Mouse (Mus musculus) induced T-regulatory cell, adult 2 months (primary cell): ENCODE results near the gene D630039A03Rik.

Source experiments
- DNase-seq: peaks from one replicate; pipeline ENCODE4 v3.0.0-alpha.2; 2012; ENCODE audit warnings: low read depth

The D630039A03Rik gene

GRCm38 (mm10) chr4:57927464-57928205 lies 11.5 kb upstream of the D630039A03Rik start:
- DNase-seq, result peak; percentile 66

- DNase-seq, result no peak
These were observed 8.5 kb upstream of the D630039A03Rik start for GRCm38 (mm10) chr4:57924556-57925071.

GRCm38 (mm10) chr4:57922171-57922570 lies 6.1 kb upstream of the D630039A03Rik start:
- no peak for DNase-seq

GRCm38 (mm10) chr4:57920522-57920921 lies 4.4 kb upstream of the D630039A03Rik start:
- DNase-seq, result no peak

DNA sequence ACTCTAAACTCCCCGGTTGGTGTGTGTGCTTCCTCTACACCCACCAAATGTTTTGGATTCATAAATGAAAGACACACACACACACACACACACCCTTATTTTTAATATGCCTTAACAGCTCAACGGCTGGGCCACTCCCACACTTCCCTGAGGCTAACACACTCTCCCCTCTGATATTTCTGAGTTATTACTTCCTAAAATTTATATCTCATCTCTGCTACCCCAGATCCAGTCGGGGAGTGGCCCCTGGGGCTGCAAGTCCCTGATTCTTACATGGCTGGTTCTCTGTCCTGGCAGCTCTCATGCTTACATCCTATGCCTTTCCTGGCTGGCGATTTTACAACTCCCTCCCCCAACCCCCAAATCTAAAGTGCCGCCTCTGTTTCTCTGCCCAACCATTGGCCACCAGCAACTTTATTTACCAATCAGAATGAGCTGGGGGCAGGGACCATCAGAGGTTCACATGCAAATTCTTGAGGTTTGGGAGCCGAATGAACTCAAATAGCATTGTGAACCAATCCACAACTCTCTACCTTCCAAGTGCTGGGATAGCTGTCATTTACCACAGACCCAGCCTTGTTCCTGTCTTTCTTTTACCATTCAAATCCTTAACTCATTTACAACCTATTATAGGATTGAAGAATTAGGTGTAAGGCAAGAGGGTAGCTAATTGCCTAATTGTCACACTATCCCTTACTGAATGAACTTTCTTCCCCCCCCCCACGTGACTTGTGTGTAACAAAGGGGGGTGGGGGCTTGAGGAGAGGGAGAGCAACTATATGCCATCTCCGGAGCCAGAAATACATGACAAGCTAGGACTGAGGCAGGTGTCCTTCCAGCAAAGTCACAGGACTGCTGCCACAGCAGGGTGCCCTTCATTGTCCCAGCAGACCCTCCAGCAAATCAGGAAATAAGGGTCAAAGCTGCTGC lies 3.7 kb upstream of the D630039A03Rik start:
- no peak for DNase-seq

- DNase-seq, result no peak
These were observed 614 bp upstream of the D630039A03Rik start for GRCm38 (mm10) chr4:57916711-57917110.

DNA sequence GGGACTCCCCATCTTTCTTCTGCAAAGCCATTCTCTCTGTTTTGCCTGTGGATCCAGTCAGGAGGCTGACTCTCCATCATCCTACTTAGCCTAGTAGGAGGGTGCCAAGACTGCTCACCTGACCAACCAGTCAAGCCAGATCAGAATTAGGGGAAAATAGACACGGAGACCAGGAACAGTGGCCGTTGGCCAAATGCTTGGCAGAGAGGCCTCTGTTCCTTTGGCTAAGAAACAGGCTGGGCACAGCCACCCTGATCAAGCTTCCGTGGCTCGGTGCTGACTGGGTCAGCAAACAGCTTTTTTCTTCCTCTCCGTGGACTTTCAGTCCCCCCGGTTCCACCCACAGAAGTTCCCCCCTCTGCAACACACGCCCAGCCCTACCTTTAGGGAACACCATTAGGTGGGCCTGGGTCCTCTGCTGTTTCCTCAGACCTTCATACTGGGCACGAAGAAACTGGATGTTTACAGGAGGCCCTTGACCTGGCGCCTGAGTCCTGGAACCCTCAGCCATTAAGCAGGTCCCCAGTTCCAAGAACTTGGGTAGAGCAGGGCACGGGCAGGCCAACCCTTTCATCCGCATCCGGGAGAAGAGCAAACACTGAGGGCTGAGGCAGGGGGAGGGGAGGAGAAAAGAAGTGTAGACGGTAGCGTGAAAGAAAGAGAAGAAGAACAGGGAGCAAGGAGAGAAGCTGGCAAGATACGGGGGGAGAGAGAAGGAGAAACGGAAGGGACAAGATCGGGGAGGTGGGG lies 706 bp downstream of the D630039A03Rik start:
- peak; percentile 57 for DNase-seq

GRCm38 (mm10) chr4:57914193-57915190 lies 1.6 kb downstream of the D630039A03Rik start:
- no peak for DNase-seq

- no peak for DNase-seq
These were observed 3.1 kb downstream of the D630039A03Rik start for GRCm38 (mm10) chr4:57913021-57913420.

GRCm38 (mm10) chr4:57908860-57909259 lies 7.2 kb downstream of the D630039A03Rik start:
- DNase-seq, result no peak

GRCm38 (mm10) chr4:57906708-57907107 lies 9.4 kb downstream of the D630039A03Rik start:
- DNase-seq, result no peak

GRCm38 (mm10) chr4:57904638-57905037 lies 11.5 kb downstream of the D630039A03Rik start:
- DNase-seq, result no peak

DNA sequence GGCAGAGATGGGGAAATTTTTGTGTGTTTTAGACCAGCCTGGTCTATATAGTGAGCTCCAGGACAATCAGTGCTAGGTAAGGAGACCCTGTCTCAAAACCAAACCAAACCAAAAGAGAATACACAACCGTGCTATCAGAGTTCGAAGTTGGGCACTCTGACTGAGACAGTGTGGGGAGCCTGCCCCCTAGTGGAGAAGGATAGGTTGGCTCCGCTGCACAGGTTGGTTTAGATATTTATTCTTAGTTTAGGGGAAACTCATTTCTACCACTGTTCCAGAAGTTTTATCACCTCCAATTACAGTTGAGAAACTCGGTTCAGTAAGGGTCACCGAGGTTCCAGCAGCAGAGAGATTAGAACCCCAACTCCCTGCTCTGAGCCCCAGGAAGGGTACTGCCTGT lies 11.9 kb downstream of the D630039A03Rik start:
- DNase-seq, result peak; percentile 77

GRCm38 (mm10) chr4:57902619-57903018 lies 13.5 kb downstream of the D630039A03Rik start:
- DNase-seq, result no peak

DNA sequence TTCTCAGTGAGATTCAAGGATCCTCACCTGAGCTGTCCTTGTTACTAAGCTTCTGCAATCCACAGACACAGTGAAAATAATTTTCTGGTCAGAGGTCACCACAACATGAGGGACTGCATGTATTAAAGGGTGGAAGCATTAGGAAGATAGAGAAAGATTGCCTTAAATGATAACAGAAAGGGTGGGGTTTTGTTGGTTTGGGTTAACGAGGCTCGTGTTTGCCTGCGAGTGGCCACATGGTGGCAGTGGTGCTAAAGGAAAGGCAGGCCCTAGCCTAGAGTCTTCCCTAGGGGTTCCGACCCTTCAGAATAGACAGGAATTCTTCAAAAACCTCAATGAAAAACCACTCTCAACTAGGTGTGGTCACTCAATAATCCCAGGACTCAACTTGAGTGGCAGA lies 14.9 kb downstream of the D630039A03Rik start:
- DNase-seq, result peak; percentile 62

- DNase-seq, result no peak
These were observed 19.5 kb downstream of the D630039A03Rik start for GRCm38 (mm10) chr4:57896631-57897030.

GRCm38 (mm10) chr4:57895902-57896301 lies 20.2 kb downstream of the D630039A03Rik start:
- no peak for DNase-seq

DNA sequence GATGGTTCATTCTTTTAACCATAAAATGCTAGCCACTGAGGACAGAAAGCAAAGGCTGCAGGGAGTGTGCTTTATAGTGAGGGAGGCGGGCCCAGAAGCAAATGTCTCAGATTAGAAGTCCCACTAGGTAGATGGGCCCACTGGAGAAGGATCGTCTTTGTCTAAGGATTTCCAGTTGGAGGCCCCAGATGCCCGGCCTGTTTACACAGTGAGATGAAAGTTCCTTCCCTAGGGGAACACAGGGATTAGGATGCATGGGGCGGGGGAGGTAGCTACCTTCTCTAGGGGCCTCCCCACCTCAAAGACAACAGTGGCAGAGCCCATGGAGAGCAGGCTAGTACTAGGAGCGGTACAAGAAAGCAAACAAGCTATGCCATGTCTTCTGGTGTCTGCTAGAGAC lies 21.0 kb downstream of the D630039A03Rik start:
- no peak for DNase-seq

- DNase-seq, result no peak
These were observed 24.0 kb downstream of the D630039A03Rik start for GRCm38 (mm10) chr4:57892001-57892586.

GRCm38 (mm10) chr4:57889773-57890172 lies 26.3 kb downstream of the D630039A03Rik start:
- DNase-seq, result no peak
